Mouse (Mus musculus): Measurements from ENCODE around the gene 1700020A23Rik.

DNA sequence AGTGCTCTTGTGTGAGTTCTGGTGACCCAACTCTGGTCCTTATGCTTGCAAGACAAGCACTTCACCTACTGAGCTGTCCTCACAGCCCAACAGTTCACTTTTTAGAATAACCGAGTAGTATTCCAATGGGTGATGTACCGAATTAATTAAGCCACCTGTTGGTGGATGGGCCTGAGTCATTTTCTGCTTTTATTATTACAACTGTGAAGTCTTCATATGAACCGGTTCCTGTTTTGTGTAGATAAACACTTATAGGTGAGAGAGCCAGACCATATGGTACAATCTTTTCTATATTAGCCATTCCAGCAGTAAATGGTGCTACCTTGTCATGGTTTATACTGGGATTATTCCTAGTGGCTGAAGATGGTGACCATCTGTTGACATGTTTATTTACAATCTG, 7.7 kb downstream of the 1700020A23Rik start:
- no peak for TF ChIP-seq MAFK (IDR thresholded peaks at IDR 0.05; ENCODE audit: insufficient read depth, low read depth, low read length)
- TF ChIP-seq ZNF384 (IDR thresholded peaks at IDR 0.05; ENCODE audit: low read depth, low read length): no peak

Measured in ES-E14 (cell line).